Mouse (Mus musculus): Measurements from ENCODE around the gene Dlg1. TPM values are rescaled to one million over a fixed set of nuclear protein-coding genes. Genes with fewer than 3 reads are reported as not detected.

Dlg1 gene
- polyA plus RNA-seq (2015; fragmentation: Nextera tagmentation; extraction: Ambion mirVana), result 13.0 and 15.5 TPM in 2 replicates

GRCm38 (mm10) chr16:31663379-31664286 lies at the start of gene Dlg1:
Gene Dlg1, plus strand, starts transcription at chr16:31663443.
- peak within 1 kb of the TSS; percentile 80 for H3K27ac ChIP-seq (replicated peaks)
- WGBS, result under 1% methylated on average over 82 of the region's 95 CpGs
- H3K4me3 ChIP-seq (replicated peaks), result peak within 1 kb of the TSS; percentile 62
- peaks cover 2% of the 10 kb centered on the region; the same call in 1 of the 2 replicates for H3K27me3 ChIP-seq (replicated peaks)
- H3K4me2 ChIP-seq, result peak within 1 kb of the TSS; percentile 82
- H3K9ac ChIP-seq (replicated peaks), result peak within 1 kb of the TSS; percentile 80
- H3K4me1 ChIP-seq, result peaks cover 17% of the 10 kb centered on the region
- no peaks in the 10 kb centered on the region for H3K9me3 ChIP-seq (replicated peaks)
- 0 out of 2 replicates have a peak, but pooled peaks cover 2% of the 10 kb centered on the region for H3K36me3 ChIP-seq
- peak; percentile 96 for ATAC-seq (ENCODE audit: low FRiP score)

- no peak overlapping the region for H3K4me3 ChIP-seq (replicated peaks)
- no peaks in the 10 kb centered on the region for H3K27me3 ChIP-seq (replicated peaks)
- no peaks in the 10 kb centered on the region for H3K36me3 ChIP-seq
- no peak for ATAC-seq (ENCODE audit: low FRiP score)
- no peaks in the 10 kb centered on the region for H3K9me3 ChIP-seq (replicated peaks)
- no peak overlapping the region for H3K27ac ChIP-seq (replicated peaks)
- no peak overlapping the region for H3K4me2 ChIP-seq
- peaks cover 8% of the 10 kb centered on the region for H3K4me1 ChIP-seq
- no peak overlapping the region for H3K9ac ChIP-seq (replicated peaks)
- WGBS, result 77% methylated on average over 2 of the region's 2 CpGs
These were observed 46.9 kb upstream of the Dlg1 start for GRCm38 (mm10) chr16:31616382-31616781.

GRCm38 (mm10) chr16:31617128-31617527 lies 46.1 kb upstream of the Dlg1 start:
- H3K36me3 ChIP-seq, result no peaks in the 10 kb centered on the region
- H3K9ac ChIP-seq (replicated peaks), result no peak overlapping the region
- no peak overlapping the region for H3K4me2 ChIP-seq

GRCm38 (mm10) chr16:31617823-31618371 lies 45.3 kb upstream of the Dlg1 start:
- Histone ChIP-seq H3K27ac (replicated peaks) (peak overlapping the region; percentile 28; the same call in 1 of the 2 replicates), H3K4me1 (peaks cover 8% of the 10 kb centered on the region), H3K36me3 (no peaks in the 10 kb centered on the region), H3K4me2 (peak overlapping the region; percentile 39), H3K9ac (replicated peaks) (no peak overlapping the region), H3K9me3 (replicated peaks) (no peaks in the 10 kb centered on the region), H3K4me3 (replicated peaks) (no peak overlapping the region), H3K27me3 (replicated peaks) (no peaks in the 10 kb centered on the region)
- 24% methylated on average over 10 of the region's 10 CpGs for WGBS
- ATAC-seq (ENCODE audit: low FRiP score), result no peak

More at GRCm38 (mm10) chr16:31617128-31617527, 46.1 kb upstream of the Dlg1 start:
- no peak overlapping the region for H3K27ac ChIP-seq (replicated peaks)
- peaks cover 8% of the 10 kb centered on the region for H3K4me1 ChIP-seq
- ATAC-seq (ENCODE audit: low FRiP score), result no peak
- H3K27me3 ChIP-seq (replicated peaks), result no peaks in the 10 kb centered on the region
- no peaks in the 10 kb centered on the region for H3K9me3 ChIP-seq (replicated peaks)
- H3K4me3 ChIP-seq (replicated peaks), result no peak overlapping the region

GRCm38 (mm10) chr16:31618671-31619070 lies 44.6 kb upstream of the Dlg1 start:
- no peak overlapping the region for H3K9ac ChIP-seq (replicated peaks)

GRCm38 (mm10) chr16:31619675-31620335 lies 43.4 kb upstream of the Dlg1 start:
- 89% methylated on average over 6 of the region's 6 CpGs for WGBS

More at GRCm38 (mm10) chr16:31618671-31619070, 44.6 kb upstream of the Dlg1 start:
- no peaks in the 10 kb centered on the region for H3K27me3 ChIP-seq (replicated peaks)
- no peak for ATAC-seq (ENCODE audit: low FRiP score)
- no peak overlapping the region for H3K27ac ChIP-seq (replicated peaks)
- H3K4me3 ChIP-seq (replicated peaks), result no peak overlapping the region
- H3K4me2 ChIP-seq, result no peak overlapping the region
- H3K9me3 ChIP-seq (replicated peaks), result no peaks in the 10 kb centered on the region
- peaks cover 8% of the 10 kb centered on the region for H3K4me1 ChIP-seq
- no peaks in the 10 kb centered on the region for H3K36me3 ChIP-seq
- WGBS, result 77% methylated on average over 9 of the region's 9 CpGs

GRCm38 (mm10) chr16:31622356-31622755 lies 40.9 kb upstream of the Dlg1 start:
- Histone ChIP-seq H3K4me2 (no peak overlapping the region), H3K4me3 (replicated peaks) (no peak overlapping the region), H3K4me1 (peaks cover 8% of the 10 kb centered on the region), H3K9ac (replicated peaks) (no peak overlapping the region), H3K27ac (replicated peaks) (no peak overlapping the region), H3K27me3 (replicated peaks) (no peaks in the 10 kb centered on the region), H3K9me3 (replicated peaks) (no peaks in the 10 kb centered on the region), H3K36me3 (no peaks in the 10 kb centered on the region)
- ATAC-seq (ENCODE audit: low FRiP score), result no peak
- 100% methylated on average over 1 of the region's 1 CpGs for WGBS

More at GRCm38 (mm10) chr16:31619675-31620335, 43.4 kb upstream of the Dlg1 start:
- Histone ChIP-seq H3K36me3 (no peaks in the 10 kb centered on the region), H3K4me2 (no peak overlapping the region), H3K9ac (replicated peaks) (no peak overlapping the region), H3K9me3 (replicated peaks) (no peaks in the 10 kb centered on the region), H3K27ac (replicated peaks) (no peak overlapping the region), H3K4me3 (replicated peaks) (no peak overlapping the region), H3K27me3 (replicated peaks) (no peaks in the 10 kb centered on the region), H3K4me1 (peaks cover 8% of the 10 kb centered on the region)
- ATAC-seq (ENCODE audit: low FRiP score), result no peak

GRCm38 (mm10) chr16:31623136-31623535 lies 40.1 kb upstream of the Dlg1 start:
- Histone ChIP-seq H3K4me2 (no peak overlapping the region), H3K4me1 (no peaks in the 10 kb centered on the region; the same call in 1 of the 2 replicates), H3K27me3 (replicated peaks) (no peaks in the 10 kb centered on the region), H3K4me3 (replicated peaks) (no peak overlapping the region), H3K36me3 (no peaks in the 10 kb centered on the region), H3K9ac (replicated peaks) (no peak overlapping the region), H3K27ac (replicated peaks) (no peak overlapping the region), H3K9me3 (replicated peaks) (no peaks in the 10 kb centered on the region)
- no peak for ATAC-seq (ENCODE audit: low FRiP score)
- WGBS, result 86% methylated on average over 6 of the region's 6 CpGs

GRCm38 (mm10) chr16:31624749-31625148 lies 38.5 kb upstream of the Dlg1 start:
- no peak overlapping the region for H3K4me3 ChIP-seq (replicated peaks)
- no peaks in the 10 kb centered on the region for H3K4me1 ChIP-seq
- no peak for ATAC-seq (ENCODE audit: low FRiP score)

GRCm38 (mm10) chr16:31626331-31626730 lies 36.9 kb upstream of the Dlg1 start:
- Histone ChIP-seq H3K4me1 (no peaks in the 10 kb centered on the region), H3K4me2 (no peak overlapping the region), H3K4me3 (replicated peaks) (no peak overlapping the region), H3K27me3 (replicated peaks) (no peaks in the 10 kb centered on the region), H3K27ac (replicated peaks) (no peak overlapping the region), H3K9me3 (replicated peaks) (no peaks in the 10 kb centered on the region), H3K36me3 (no peaks in the 10 kb centered on the region), H3K9ac (replicated peaks) (no peak overlapping the region)
- ATAC-seq (ENCODE audit: low FRiP score), result no peak
- 93% methylated on average over 6 of the region's 6 CpGs for WGBS

More at GRCm38 (mm10) chr16:31624749-31625148, 38.5 kb upstream of the Dlg1 start:
- Histone ChIP-seq H3K27me3 (replicated peaks) (no peaks in the 10 kb centered on the region), H3K9ac (replicated peaks) (no peak overlapping the region), H3K27ac (replicated peaks) (no peak overlapping the region), H3K9me3 (replicated peaks) (no peaks in the 10 kb centered on the region), H3K4me2 (no peak overlapping the region), H3K36me3 (no peaks in the 10 kb centered on the region)
- 77% methylated on average over 1 of the region's 1 CpGs for WGBS

GRCm38 (mm10) chr16:31630381-31630780 lies 32.9 kb upstream of the Dlg1 start:
- Histone ChIP-seq H3K9me3 (replicated peaks) (no peaks in the 10 kb centered on the region), H3K9ac (replicated peaks) (no peak overlapping the region), H3K4me1 (no peaks in the 10 kb centered on the region), H3K4me3 (replicated peaks) (no peak overlapping the region), H3K4me2 (no peak overlapping the region), H3K27me3 (replicated peaks) (no peaks in the 10 kb centered on the region), H3K27ac (replicated peaks) (no peak overlapping the region), H3K36me3 (no peaks in the 10 kb centered on the region)
- no peak for ATAC-seq (ENCODE audit: low FRiP score)
- 97% methylated on average over 4 of the region's 4 CpGs for WGBS

Measured in neural tube, embryonic 15.5 days (tissue).